Mouse (Mus musculus) Patski (cell line): ENCODE measurements at regions not wholly inside any gene's neighbourhood (a gene's known extent, or its start where the extent isn't known, plus 50 kb on each side); places are given as distances from the start of the nearest gene placed in this dataset.

Source experiments
- ATAC-seq: fragments of 100-300 bp; one replicate; pipeline ENCODE4 v1.8.0; 2021
- CTCF ChIA-PET: fragments of 350-600 bp; sonication (Branson Sonifier 250); formaldehyde crosslinking; loops from one replicate; lab custom pipeline; 2022; ENCODE audit warnings: inconsistent platforms; lab: Charles Lee
- POLR2A ChIA-PET: fragments of 350-600 bp; sonication (Branson Sonifier 250); formaldehyde crosslinking; loops from one replicate; lab custom pipeline; 2022; ENCODE audit warnings: antibody characterized with exemption, inconsistent platforms; lab: Charles Lee
- DNase-seq: peaks from one replicate; pipeline ENCODE4 v3.0.0-alpha.2; 2011; ENCODE audit warnings: low read depth, low spot score
- H3K27me3 ChIP-seq: fragments of 371-371 bp; one replicate; pipeline ENCODE4 v1.5.1; 2021
- CTCF ChIP-seq: fragments of 100-300 bp; IDR thresholded peaks from one replicate; pipeline ENCODE4 v1.5.1; 2021
- in situ Hi-C: fragments of 300-500 bp; cut with MboI; formaldehyde crosslinking; loops from 3 replicates; pipeline ENCODE4 v1.11.1; 2018; ENCODE audit warnings: low pct_unique_long_range_greater_than_20kb, mixed read lengths

DNA sequence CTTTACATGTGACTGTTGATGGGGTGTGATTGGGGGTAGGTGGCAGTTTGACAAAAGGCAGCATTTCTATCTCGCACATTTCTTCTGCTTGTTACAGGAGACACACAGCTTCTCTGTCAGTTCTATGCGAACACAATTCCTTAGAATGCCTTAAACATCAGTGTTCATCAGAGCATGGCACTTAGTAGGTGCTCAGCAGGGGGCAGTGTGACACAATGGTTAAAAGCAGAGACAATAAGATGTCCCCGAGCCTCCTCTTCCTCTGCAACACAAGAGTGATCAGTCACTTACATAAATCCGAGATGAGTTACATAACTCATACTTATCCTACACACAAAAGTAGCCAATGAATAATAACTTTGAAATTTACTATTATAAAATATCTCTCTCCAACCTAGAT is 688.1 kb downstream of the Gm826 start:
- peak; percentile 36 for TF ChIP-seq CTCF
- POLR2A ChIA-PET = no interaction called here
- no peak for ATAC-seq
- DNase-seq = no peak
- in situ Hi-C loops = loop anchor here (25.0 kb wide), 1 partner anchor 716 kb away; the partner anchor contains the start of gene Mafb
- H3K27me3 ChIP-seq = no peaks in the 10 kb centered on the region
- CTCF ChIA-PET = interaction anchor here (1.5 to 1.6 kb wide), 2 partner anchors 13 to 933 kb away, joined by 3 to 4 read pairs; no protein-coding TSS in a partner anchor

DNA sequence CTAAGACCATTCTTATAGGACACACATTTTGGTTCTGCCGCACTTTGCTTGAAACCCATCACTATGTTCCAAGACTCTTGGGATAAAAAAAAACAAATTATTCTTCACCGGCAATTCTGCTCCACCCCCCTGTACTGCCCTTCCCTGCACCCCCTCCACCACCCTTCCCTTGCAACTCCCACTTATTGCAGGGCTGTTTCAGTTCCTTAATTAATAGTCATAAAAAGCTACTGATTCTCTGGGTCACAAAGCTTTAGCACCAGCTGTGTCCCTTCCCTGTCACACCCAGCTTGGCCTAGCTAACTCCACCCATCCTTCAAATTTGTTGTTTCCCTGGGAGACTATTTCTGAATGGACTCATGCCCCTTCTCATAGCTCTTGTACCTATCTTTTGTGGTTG is 687.4 kb downstream of the Gm826 start:
- TF ChIP-seq CTCF = no peak
- no peaks in the 10 kb centered on the region for H3K27me3 ChIP-seq
- in situ Hi-C loops = loop anchor here (25.0 kb wide), 1 partner anchor 716 kb away; the partner anchor contains the start of gene Mafb
- CTCF ChIA-PET = interaction anchor here (1.5 to 1.6 kb wide), 2 partner anchors 14 to 932 kb away, joined by 3 to 4 read pairs; no protein-coding TSS in a partner anchor
- ATAC-seq = no peak
- POLR2A ChIA-PET = no interaction called here
- no peak for DNase-seq

GRCm38 (mm10) chr2:159652243-159652642 is 681.7 kb downstream of the Gm826 start:
- no peaks in the 10 kb centered on the region for H3K27me3 ChIP-seq
- ChIA-PET CTCF (no interaction called here), POLR2A (no interaction called here)
- no peak for TF ChIP-seq CTCF
- in situ Hi-C loops = no loop called here
- ATAC-seq (no peak), DNase-seq (no peak)

DNA sequence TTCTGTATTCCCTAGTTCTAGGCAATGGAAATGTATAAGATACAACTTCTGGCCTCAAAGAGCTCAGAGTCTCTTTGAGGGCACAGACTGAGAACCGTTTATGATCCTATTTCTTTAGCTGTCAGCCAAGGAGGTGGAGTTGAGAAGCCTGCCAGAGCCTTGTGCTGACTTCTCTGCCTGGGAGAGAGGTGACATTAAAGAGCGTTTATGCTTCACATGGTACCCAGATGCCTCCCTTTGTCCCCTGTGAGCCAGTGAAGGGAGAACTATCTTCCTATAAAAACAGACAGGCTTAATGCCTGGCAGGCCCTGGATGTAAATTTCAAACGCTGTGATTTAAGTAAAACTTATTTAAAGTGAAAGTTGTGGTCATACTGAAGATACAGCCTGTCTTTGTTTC is 657.1 kb downstream of the Gm826 start:
- H3K27me3 ChIP-seq = no peaks in the 10 kb centered on the region
- no peak for DNase-seq
- in situ Hi-C loops = no loop called here
- TF ChIP-seq CTCF = no peak
- ChIA-PET CTCF (no interaction called here), POLR2A (no interaction called here)
- ATAC-seq = no peak

DNA sequence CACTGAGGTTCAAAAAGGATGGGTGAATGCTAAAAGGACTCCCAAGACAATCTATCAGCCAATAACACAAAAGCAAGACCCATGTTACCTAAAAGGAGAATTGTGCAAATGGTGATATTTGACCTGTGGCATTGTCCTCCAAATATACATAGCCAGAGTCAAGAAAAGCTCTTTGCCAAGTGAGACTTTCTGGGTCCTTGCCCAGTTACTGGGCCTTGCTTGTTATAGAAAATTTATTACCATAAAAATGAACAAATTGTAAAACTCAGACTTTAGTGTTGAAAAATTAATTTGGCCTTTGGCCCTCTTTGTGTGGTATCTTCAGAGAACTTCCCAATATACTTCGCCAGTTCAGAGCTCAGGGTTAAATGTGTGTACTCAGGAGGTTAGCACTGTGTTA is 653.3 kb downstream of the Gm826 start:
- CTCF ChIA-PET = no interaction called here
- POLR2A ChIA-PET = no interaction called here
- no peak for TF ChIP-seq CTCF
- ATAC-seq (no peak), DNase-seq (no peak)
- in situ Hi-C loops = no loop called here
- no peaks in the 10 kb centered on the region for H3K27me3 ChIP-seq

DNA sequence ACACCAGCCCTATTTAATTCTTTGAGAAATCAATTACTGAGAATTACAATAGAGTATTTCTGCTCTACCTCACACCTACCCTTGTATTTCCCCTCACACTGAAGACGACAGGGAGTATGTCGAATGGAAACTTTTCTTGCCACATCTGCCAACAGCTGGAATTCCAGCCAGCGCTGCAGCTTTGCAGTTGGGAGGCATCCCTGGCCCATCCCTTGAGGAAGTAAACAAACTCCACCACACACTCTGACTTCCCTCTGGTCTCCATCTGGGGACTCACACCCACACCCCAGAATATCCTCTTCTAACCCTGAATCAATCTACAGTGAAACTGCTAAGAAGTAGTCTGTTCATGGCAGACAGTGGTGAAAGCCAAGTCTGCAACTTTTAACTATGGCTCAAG is 630.9 kb downstream of the Gm826 start:
- ATAC-seq = no peak
- CTCF ChIA-PET = interaction anchor here (1.5 kb wide), 1 partner anchor 16 kb away, joined by 3 read pairs; no protein-coding TSS in a partner anchor
- in situ Hi-C loops = no loop called here
- no peaks in the 10 kb centered on the region for H3K27me3 ChIP-seq
- no peak for TF ChIP-seq CTCF
- DNase-seq = no peak
- POLR2A ChIA-PET = no interaction called here

DNA sequence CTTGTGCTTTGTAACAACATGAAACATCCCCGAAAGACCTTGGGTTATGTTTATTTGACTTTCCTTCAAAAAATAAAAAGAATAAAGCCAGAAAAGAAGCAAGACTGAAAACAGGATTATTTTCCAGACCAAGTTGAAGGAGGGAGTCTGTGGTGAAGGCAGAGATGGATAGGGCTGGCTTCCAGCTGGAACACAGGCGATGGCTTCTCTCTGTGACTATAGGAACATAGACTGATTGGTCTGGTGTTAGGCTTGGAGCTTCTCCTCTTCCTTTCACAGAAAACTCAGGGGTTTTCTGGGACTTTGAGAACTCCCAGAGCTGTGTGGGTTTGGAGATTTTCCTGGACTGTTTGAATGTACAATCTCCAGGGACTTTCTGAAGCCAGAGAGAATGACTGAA is 625.8 kb downstream of the Gm826 start:
- ATAC-seq (no peak), DNase-seq (no peak)
- TF ChIP-seq CTCF = no peak
- in situ Hi-C loops = no loop called here
- no peaks in the 10 kb centered on the region for H3K27me3 ChIP-seq
- POLR2A ChIA-PET = no interaction called here
- CTCF ChIA-PET = interaction anchor here (1.5 kb wide), 1 partner anchor 10 kb away, joined by 3 read pairs; no protein-coding TSS in a partner anchor

GRCm38 (mm10) chr2:159714633-159715032 is 619.3 kb downstream of the Gm826 start:
- in situ Hi-C loops = no loop called here
- ChIA-PET CTCF (no interaction called here), POLR2A (no interaction called here)
- DNase-seq = no peak
- TF ChIP-seq CTCF = no peak
- ATAC-seq = no peak
- no peaks in the 10 kb centered on the region for H3K27me3 ChIP-seq

DNA sequence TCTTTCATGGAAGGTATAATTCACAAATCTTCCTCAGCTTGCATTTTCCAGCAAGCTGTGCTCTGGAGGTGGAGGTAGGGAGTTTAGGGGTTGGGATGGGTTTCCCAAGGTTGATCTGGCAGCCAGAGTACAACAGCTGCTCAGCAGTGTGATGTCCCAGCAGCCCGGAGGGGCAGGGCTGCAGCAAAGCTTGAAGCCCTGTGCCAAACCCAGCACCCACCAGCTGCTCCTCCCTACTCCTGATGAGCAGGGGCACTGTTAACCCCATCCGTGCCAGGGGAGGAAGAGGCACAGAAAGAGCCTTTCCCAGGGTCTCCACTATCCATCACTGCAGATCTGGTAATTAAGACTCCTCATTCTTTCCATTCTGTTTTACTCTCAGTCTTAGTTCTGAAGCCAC is 615.2 kb downstream of the Gm826 start:
- no peak for TF ChIP-seq CTCF
- H3K27me3 ChIP-seq = no peaks in the 10 kb centered on the region
- in situ Hi-C loops = no loop called here
- CTCF ChIA-PET = interaction anchor here (1.3 kb wide), 1 partner anchor 10 kb away, joined by 3 read pairs; no protein-coding TSS in a partner anchor
- ATAC-seq (no peak), DNase-seq (no peak)
- POLR2A ChIA-PET = no interaction called here

- ATAC-seq = no peak
- CTCF ChIA-PET = interaction anchor here (0.9 kb wide), 1 partner anchor 16 kb away, joined by 3 read pairs; no protein-coding TSS in a partner anchor
- DNase-seq = no peak
- POLR2A ChIA-PET = interaction anchor here (0.6 kb wide), 1 partner anchor 30 kb away, joined by 3 read pairs; no protein-coding TSS in a partner anchor
- no peaks in the 10 kb centered on the region for H3K27me3 ChIP-seq
- no peak for TF ChIP-seq CTCF
- in situ Hi-C loops = no loop called here
Measured at GRCm38 (mm10) chr2:159725158-159726076, 608.5 kb downstream of the Gm826 start.

DNA sequence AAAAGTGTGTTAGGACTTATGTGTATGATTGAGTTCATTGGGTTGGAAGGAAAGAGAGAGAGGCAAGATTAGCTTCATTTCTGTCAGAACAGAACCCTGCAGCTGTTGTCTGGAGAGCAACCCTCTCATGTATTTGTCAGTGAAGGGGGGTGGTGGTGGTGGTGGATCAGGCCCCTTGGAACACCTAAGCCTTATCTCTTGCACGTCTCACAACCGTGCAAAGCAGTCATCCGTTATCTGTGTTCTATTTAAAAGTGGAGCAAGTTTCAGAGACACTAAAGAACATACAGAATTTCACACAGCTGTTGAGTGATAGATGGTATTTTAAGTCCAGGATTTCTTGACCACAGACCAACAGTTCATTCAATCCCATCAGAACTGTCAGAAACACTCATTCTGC is 604.7 kb downstream of the Gm826 start:
- POLR2A ChIA-PET = no interaction called here
- CTCF ChIA-PET = interaction anchor here (0.6 to 0.9 kb wide), 2 partner anchors 78 to 488 kb away, joined by 3 to 4 read pairs; no protein-coding TSS in a partner anchor
- H3K27me3 ChIP-seq = no peaks in the 10 kb centered on the region
- no peak for TF ChIP-seq CTCF
- in situ Hi-C loops = no loop called here
- DNase-seq = no peak
- ATAC-seq = no peak
